Mouse (Mus musculus) liver, postnatal 0 days (tissue): ENCODE measurements around the gene Kcnc1. TPM values are rescaled to one million over a fixed set of nuclear protein-coding genes. Genes with fewer than 3 reads are reported as not detected.

Experiments
- ATAC-seq: fragments of 200-750 bp; cut with Nextera tagmentation; 2 replicates; pipeline ENCODE4 v1.8.0; 2017; ENCODE audit warnings: mild to moderate bottlenecking, moderate library complexity
- DNase-seq: peaks from one replicate; pipeline ENCODE4 v3.0.0-alpha.2; 2016
- H3K27ac ChIP-seq: fragments of 300-500 bp; sonication (generic); 2 replicates; pipeline ENCODE4 v1.5.1; 2014; ENCODE audit warnings: antibody characterized with exemption, moderate library complexity, mild to moderate bottlenecking, low read depth
- H3K27me3 ChIP-seq: fragments of 300-500 bp; sonication (generic); 2 replicates; pipeline ENCODE4 v1.6.1; 2014; ENCODE audit warnings: low read length, control low read depth, mixed read lengths; ENCODE audit not compliant: insufficient read depth
- H3K36me3 ChIP-seq: fragments of 300-500 bp; sonication (generic); replicated peaks from 2 replicates; pipeline ENCODE4 v1.6.1; 2014; ENCODE audit warnings: mild to moderate bottlenecking, control low read depth, low read length, moderate library complexity, mixed read lengths; ENCODE audit not compliant: insufficient read depth
- H3K4me1 ChIP-seq: fragments of 300-500 bp; sonication (generic); 2 replicates; pipeline ENCODE4 v1.6.1; 2014; ENCODE audit warnings: antibody characterized with exemption, mild to moderate bottlenecking, control low read depth; ENCODE audit not compliant: insufficient read depth
- H3K4me2 ChIP-seq: fragments of 300-500 bp; sonication (generic); 2 replicates; pipeline ENCODE4 v1.6.1; 2014; ENCODE audit warnings: low read depth, mild to moderate bottlenecking, low read length, moderate library complexity, mixed read lengths
- H3K4me3 ChIP-seq: fragments of 300-500 bp; sonication (generic); 2 replicates; pipeline ENCODE4 v1.5.1; 2014; ENCODE audit warnings: low read depth, low read length
- H3K9ac ChIP-seq: fragments of 300-500 bp; sonication (generic); replicated peaks from 2 replicates; pipeline ENCODE4 v1.6.1; 2014; ENCODE audit warnings: mild to moderate bottlenecking, moderate library complexity
- H3K9me3 ChIP-seq: fragments of 300-500 bp; sonication (generic); 2 replicates; pipeline ENCODE4 v1.6.1; 2016; ENCODE audit warnings: mild to moderate bottlenecking, control low read depth, low read length, mixed read lengths
- CTCF ChIP-seq: sonication (generic); IDR thresholded peaks from 2 replicates; pipeline ENCODE4 v1.5.1; 2016; ENCODE audit warnings: antibody characterized with exemption, low read depth
- EP300 ChIP-seq: IDR thresholded peaks from 2 replicates; pipeline ENCODE4 v1.6.1; 2016; ENCODE audit warnings: antibody characterized with exemption, low read depth, mild to moderate bottlenecking
- WGBS: fragments of 180-500 bp; shearing (Covaris S2); extraction: QIAGEN DNeasy Blood & Tissue Kit; methylation state at CpG from one replicate; pipeline ENCODE4 v1.1.7; 2014; ENCODE audit not compliant: insufficient replicate concordance; 5-methylcytosine and 5-hydroxymethylcytosine counted together
- polyA plus RNA-seq: library from polyadenylated mRNA; unstranded; fragments of >200 nt; fragmentation: Nextera tagmentation; extraction: Ambion mirVana; gene quantifications from 2 replicates; pipeline ENCODE4 v1.2.1, GENCODE M21; 2015

Gene Kcnc1
- polyA plus RNA-seq = 0.07 TPM in 1 of 2 replicates, not detected in the other

DNA sequence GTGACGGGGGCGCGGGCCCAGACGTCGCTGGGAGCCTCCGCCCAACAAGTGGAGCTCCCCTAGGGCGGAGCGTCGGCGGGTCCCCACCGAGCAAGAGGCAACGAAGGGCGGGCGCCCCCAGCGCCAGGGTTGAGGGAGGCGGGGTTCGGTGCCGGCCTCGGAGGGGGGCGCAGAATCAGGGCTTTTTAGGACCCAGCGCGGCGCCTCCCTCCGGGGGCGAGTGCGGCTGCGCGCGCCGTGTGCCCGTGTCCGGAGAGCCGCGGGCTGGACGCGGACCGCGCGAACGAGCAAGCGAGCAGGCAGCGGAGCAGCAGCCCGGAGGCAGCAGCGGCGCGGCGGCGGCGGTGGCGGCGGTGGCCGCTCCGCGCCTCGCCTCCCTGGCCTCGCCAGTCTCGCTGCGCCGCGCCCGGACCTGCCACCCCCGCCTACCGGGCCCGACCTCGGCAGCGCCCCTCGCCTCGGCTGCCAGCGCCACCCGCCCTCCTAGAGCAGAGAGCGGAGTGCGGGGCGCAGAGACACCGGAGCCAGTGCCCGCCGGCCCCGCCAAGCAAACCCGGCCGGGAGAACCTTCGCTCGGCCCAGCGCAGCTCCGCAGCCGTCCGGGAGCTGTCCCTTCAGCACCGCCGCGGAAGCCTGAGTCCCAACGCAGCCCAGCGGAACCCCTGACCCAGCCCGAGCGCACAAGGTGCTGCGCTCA lies at the start of gene Kcnc1:
Kcnc1 (plus strand) TSS at position 267 of the 697 bp plus-strand sequence.
- Histone ChIP-seq H3K4me2 (peak within 1 kb of the TSS; percentile 67), H3K4me1 (peaks cover 8% of the 10 kb centered on the region), H3K36me3 (no peaks in the 10 kb centered on the region), H3K4me3 (peak within 1 kb of the TSS; percentile 34; the same call in 1 of the 2 replicates), H3K9ac (no peak within 1 kb of the TSS), H3K9me3 (no peaks in the 10 kb centered on the region), H3K27me3 (peaks cover 69% of the 10 kb centered on the region), H3K27ac (no peak within 1 kb of the TSS)
- DNase-seq (peak; percentile 84), ATAC-seq (peak; percentile 82)
- TF ChIP-seq CTCF (no peak), EP300 (no peak)
- WGBS = 7% methylated on average over 45 of the region's 93 CpGs

GRCm38 (mm10) chr7:46347692-46348091 lies 48.6 kb upstream of the Kcnc1 start:
- Histone ChIP-seq H3K27me3 (peaks cover 20% of the 10 kb centered on the region), H3K36me3 (no peaks in the 10 kb centered on the region), H3K27ac (no peak overlapping the region), H3K4me1 (no peaks in the 10 kb centered on the region), H3K4me2 (no peak overlapping the region), H3K9ac (no peak overlapping the region), H3K4me3 (no peak overlapping the region), H3K9me3 (no peaks in the 10 kb centered on the region)
- DNase-seq (no peak), ATAC-seq (no peak)
- 56% methylated on average over 4 of the region's 4 CpGs for WGBS
- TF ChIP-seq CTCF = no peak

- H3K9ac ChIP-seq = no peak overlapping the region
- 6% methylated on average over 32 of the region's 36 CpGs for WGBS
- no peaks in the 10 kb centered on the region for H3K4me1 ChIP-seq
- no peaks in the 10 kb centered on the region for H3K9me3 ChIP-seq
- no peaks in the 10 kb centered on the region for H3K36me3 ChIP-seq
- ATAC-seq (no peak), DNase-seq (no peak)
- H3K27me3 ChIP-seq = peaks cover 20% of the 10 kb centered on the region
- H3K4me3 ChIP-seq = no peak overlapping the region
- no peak overlapping the region for H3K27ac ChIP-seq
- TF ChIP-seq CTCF (no peak), EP300 (no peak)
- no peak overlapping the region for H3K4me2 ChIP-seq
Observed at GRCm38 (mm10) chr7:46348813-46349212, 47.5 kb upstream of the Kcnc1 start.

DNA sequence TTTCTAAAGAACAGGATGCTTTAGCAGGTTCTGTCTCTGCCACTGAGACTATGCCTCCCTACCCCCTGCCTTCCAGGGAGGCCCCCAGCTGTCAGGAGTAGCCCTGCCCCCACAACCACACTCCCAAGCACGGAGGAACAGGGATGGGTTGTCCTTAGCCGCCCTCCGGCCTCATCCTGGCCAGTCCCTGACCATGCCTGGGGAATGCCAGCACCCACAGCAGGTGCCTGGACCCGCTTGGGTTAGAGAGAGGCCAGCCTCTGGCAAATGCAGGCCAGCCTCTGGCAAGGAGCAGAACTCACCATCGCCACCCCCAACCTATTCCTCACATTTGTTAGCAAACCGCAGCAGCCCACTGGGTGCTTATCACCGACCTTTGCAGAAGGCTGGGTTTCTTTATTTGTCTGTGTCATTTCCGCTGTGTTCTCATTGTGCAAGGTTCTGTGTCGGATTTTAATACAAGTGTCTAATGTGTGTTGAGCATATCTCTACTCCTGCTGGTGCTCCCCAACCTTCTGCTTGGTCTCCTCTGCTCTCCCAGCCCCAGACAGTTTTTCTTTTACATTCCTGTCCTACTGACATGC lies 46.1 kb upstream of the Kcnc1 start:
- Histone ChIP-seq H3K4me3 (no peak overlapping the region), H3K4me2 (no peak overlapping the region), H3K9me3 (no peaks in the 10 kb centered on the region), H3K36me3 (no peaks in the 10 kb centered on the region), H3K27me3 (peaks cover 20% of the 10 kb centered on the region), H3K27ac (no peak overlapping the region), H3K4me1 (no peaks in the 10 kb centered on the region), H3K9ac (no peak overlapping the region)
- DNase-seq = no peak
- ATAC-seq = no peak
- no peak for TF ChIP-seq EP300
- TF ChIP-seq CTCF = no peak
- WGBS = 48% methylated on average over 9 of the region's 9 CpGs

GRCm38 (mm10) chr7:46352748-46353147 lies 43.5 kb upstream of the Kcnc1 start:
- WGBS = 63% methylated on average over 2 of the region's 2 CpGs
- ATAC-seq = no peak
- TF ChIP-seq EP300 = no peak
- TF ChIP-seq CTCF = no peak

GRCm38 (mm10) chr7:46353216-46353615 lies 43.1 kb upstream of the Kcnc1 start:
- Histone ChIP-seq H3K4me1 (no peaks in the 10 kb centered on the region), H3K9ac (no peak overlapping the region), H3K4me3 (no peak overlapping the region), H3K27me3 (peaks cover 14% of the 10 kb centered on the region), H3K9me3 (no peaks in the 10 kb centered on the region), H3K27ac (no peak overlapping the region), H3K4me2 (no peak overlapping the region), H3K36me3 (no peaks in the 10 kb centered on the region)
- TF ChIP-seq CTCF (no peak), EP300 (no peak)
- 44% methylated on average over 6 of the region's 8 CpGs for WGBS
- ATAC-seq (no peak), DNase-seq (no peak)

More at GRCm38 (mm10) chr7:46352748-46353147, 43.5 kb upstream of the Kcnc1 start:
- Histone ChIP-seq H3K27ac (no peak overlapping the region), H3K9me3 (no peaks in the 10 kb centered on the region), H3K4me3 (no peak overlapping the region), H3K4me1 (no peaks in the 10 kb centered on the region), H3K9ac (no peak overlapping the region), H3K36me3 (no peaks in the 10 kb centered on the region), H3K27me3 (peaks cover 18% of the 10 kb centered on the region), H3K4me2 (no peak overlapping the region)
- no peak for DNase-seq
